Mouse (Mus musculus): ENCODE measurements at regions not wholly inside any gene's neighbourhood (a gene's known extent, or its start where the extent isn't known, plus 50 kb on each side); places are given as distances from the start of the nearest gene placed in this dataset.

DNA sequence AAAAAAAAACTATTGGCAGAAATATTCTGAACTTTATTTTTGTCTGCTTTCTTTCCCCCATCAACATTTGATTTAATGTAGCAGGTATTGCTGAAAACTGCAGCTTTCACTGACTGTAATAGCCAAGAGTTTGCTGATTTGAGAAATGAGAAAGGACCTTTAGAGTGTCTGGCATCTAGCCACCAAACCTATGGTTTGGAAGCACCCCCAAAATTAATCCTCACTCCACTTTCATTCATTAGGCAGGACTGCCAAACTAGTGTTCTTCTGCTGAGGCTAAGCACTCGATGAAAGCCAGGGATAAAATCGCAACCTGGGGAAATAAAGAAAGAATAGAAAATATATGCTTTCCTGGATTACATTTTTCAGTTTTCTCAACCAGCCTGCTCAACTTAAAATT lies 320.4 kb downstream of the Atp6ap1l start:
- no peak overlapping the region for H3K4me3 ChIP-seq
- whole genome bisulfite sequencing: 87% methylated on average over 2 of the region's 2 CpGs
- no peaks in the 10 kb centered on the region for H3K9me3 ChIP-seq (replicated peaks)
- no peaks in the 10 kb centered on the region for H3K27me3 ChIP-seq (ENCODE audit: low read depth, poor library complexity, severe bottlenecking)
- H3K27ac ChIP-seq (replicated peaks): no peak overlapping the region
- H3K36me3 ChIP-seq: no peaks in the 10 kb centered on the region
- DNase-seq (ENCODE audit: low spot score): no peak
- H3K4me1 ChIP-seq: no peaks in the 10 kb centered on the region

DNA sequence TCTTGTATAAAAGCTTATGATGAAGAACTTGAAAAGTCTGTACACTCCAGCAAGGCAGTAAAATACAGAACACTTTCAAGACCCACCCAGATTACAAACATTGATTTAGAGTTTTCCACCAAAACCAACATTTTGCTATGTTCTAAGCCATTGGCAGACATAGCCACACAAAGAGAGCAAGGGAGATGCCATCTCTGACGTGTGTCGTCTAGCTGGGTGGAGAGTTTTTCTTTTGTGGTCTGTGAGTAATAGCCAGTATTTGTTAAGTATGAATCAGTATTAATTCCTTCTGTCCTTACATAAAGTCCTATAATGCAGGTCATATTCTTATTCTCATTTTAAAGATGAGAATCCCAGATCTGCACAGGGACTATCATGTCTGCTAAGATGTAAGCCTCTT lies 329.8 kb downstream of the Atp6ap1l start:
- no peaks in the 10 kb centered on the region for H3K9me3 ChIP-seq (replicated peaks)
- H3K27me3 ChIP-seq (ENCODE audit: low read depth, poor library complexity, severe bottlenecking): no peaks in the 10 kb centered on the region
- WGBS: 93% methylated on average over 2 of the region's 2 CpGs

DNA sequence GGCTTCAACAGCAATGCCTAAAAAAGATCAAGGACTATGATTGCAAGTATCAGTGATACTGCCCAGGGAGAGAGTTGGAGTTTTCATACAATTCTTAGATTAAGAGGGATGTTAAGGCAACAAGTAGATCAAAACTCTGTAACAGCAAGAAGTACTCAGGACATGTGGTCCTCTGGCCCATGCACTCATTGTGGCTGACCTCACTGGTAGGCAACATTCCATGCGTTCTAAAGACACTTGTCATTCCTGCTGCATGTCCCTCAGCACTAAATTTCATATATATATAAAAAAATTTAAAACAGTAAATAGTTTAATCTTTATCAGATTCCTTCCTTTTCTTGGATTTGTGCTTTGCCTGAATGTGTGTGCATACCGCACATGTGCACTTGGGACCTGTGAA lies 332.6 kb downstream of the Atp6ap1l start:
- Histone ChIP-seq H3K36me3 (no peaks in the 10 kb centered on the region), H3K27ac (replicated peaks) (no peak overlapping the region)
- 87% methylated on average over 2 of the region's 2 CpGs for WGBS

More for the DNA sequence above, 329.8 kb downstream of the Atp6ap1l start:
- no peak overlapping the region for H3K4me3 ChIP-seq
- no peak overlapping the region for H3K27ac ChIP-seq (replicated peaks)
- no peaks in the 10 kb centered on the region for H3K4me1 ChIP-seq
- H3K36me3 ChIP-seq: no peaks in the 10 kb centered on the region
- no peak for DNase-seq (ENCODE audit: low spot score)

DNA sequence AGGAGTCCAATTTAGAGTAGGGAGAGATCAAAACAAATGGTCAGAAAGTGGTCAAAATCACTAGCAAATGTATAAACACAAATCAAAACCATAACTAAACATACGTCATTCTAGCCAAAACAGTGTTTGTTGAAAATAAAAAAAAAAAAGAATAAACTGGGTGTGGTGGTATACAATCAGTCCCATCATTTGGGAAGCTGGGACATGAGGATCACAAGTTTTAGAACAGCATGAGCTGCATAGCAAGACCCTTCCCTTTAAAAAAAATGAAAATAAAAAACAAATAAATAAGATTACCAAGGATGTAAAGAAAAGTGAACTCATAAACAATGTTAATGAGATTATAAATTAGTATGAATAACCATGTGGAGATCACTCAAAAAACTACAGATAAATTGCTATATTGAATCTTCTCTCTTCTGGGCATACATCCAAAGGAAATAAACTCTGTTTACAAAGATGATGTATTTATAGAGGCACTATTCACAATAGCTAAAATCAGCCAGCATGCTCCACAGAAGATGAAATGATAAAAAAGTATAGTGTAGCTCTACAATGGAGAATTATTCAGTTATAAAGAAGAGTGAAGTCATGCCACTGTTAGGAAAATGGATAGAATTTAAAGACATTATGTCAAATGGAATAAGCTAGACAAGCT lies 341.8 kb downstream of the Atp6ap1l start:
- Histone ChIP-seq H3K4me3 (no peak overlapping the region), H3K36me3 (no peaks in the 10 kb centered on the region), H3K27ac (replicated peaks) (no peak overlapping the region), H3K27me3 (ENCODE audit: low read depth, poor library complexity, severe bottlenecking) (no peaks in the 10 kb centered on the region), H3K9me3 (replicated peaks) (no peaks in the 10 kb centered on the region), H3K4me1 (no peaks in the 10 kb centered on the region)
- 94% methylated on average over 1 of the region's 1 CpGs for WGBS
- DNase-seq (ENCODE audit: low spot score): no peak

More for the DNA sequence above, 332.6 kb downstream of the Atp6ap1l start:
- DNase-seq (ENCODE audit: low spot score): no peak
- Histone ChIP-seq H3K4me1 (no peaks in the 10 kb centered on the region), H3K4me3 (no peak overlapping the region), H3K27me3 (ENCODE audit: low read depth, poor library complexity, severe bottlenecking) (no peaks in the 10 kb centered on the region), H3K9me3 (replicated peaks) (no peaks in the 10 kb centered on the region)

DNA sequence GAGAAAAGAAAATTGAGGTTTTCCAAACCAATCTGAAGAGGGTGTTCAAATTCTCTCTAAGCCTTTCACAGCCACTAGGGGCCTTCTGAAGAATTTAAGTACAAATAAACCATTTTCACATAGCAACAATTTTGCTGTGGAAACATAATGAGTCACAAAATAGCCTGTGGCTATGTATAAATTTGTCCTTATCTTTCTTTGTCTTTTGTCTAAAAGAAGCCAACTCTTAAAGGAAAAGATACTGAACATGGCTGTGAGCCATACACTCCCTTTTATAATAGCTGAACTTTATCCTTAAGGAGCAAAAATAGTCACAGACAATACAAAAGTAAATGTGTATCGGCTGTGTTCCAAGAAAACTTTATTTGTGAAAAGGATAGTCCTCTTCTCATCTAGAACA lies 345.1 kb downstream of the Atp6ap1l start:
- no peak overlapping the region for H3K27ac ChIP-seq (replicated peaks)
- no peaks in the 10 kb centered on the region for H3K9me3 ChIP-seq (replicated peaks)
- H3K4me3 ChIP-seq: no peak overlapping the region
- H3K36me3 ChIP-seq: no peaks in the 10 kb centered on the region
- no peaks in the 10 kb centered on the region for H3K27me3 ChIP-seq (ENCODE audit: low read depth, poor library complexity, severe bottlenecking)
- no peaks in the 10 kb centered on the region for H3K4me1 ChIP-seq
- DNase-seq (ENCODE audit: low spot score): no peak
- 84% methylated on average over 1 of the region's 1 CpGs for WGBS

DNA sequence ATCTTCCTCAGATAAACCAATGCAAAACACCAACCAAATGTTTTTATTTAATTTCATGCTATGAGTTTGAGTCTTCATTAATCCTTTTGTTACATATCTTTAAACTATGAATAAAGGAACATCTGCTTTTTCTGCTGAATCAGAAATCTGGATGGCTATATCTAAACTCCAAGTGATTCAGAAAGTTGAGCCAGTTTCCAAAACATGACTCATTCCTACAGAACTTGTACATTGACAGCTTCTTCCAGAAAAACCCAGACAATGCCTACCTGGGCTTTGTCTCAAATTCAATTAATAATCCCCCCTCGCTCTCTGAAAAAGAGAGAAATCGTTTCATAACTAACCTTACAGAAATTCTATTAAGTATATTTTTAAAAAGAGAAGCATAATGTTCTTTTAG lies 345.7 kb downstream of the Atp6ap1l start:
- no peaks in the 10 kb centered on the region for H3K36me3 ChIP-seq
- no peak overlapping the region for H3K4me3 ChIP-seq
- DNase-seq (ENCODE audit: low spot score): no peak
- H3K4me1 ChIP-seq: no peaks in the 10 kb centered on the region
- no peaks in the 10 kb centered on the region for H3K9me3 ChIP-seq (replicated peaks)
- no peaks in the 10 kb centered on the region for H3K27me3 ChIP-seq (ENCODE audit: low read depth, poor library complexity, severe bottlenecking)
- H3K27ac ChIP-seq (replicated peaks): no peak overlapping the region
- WGBS: 89% methylated on average over 2 of the region's 2 CpGs

DNA sequence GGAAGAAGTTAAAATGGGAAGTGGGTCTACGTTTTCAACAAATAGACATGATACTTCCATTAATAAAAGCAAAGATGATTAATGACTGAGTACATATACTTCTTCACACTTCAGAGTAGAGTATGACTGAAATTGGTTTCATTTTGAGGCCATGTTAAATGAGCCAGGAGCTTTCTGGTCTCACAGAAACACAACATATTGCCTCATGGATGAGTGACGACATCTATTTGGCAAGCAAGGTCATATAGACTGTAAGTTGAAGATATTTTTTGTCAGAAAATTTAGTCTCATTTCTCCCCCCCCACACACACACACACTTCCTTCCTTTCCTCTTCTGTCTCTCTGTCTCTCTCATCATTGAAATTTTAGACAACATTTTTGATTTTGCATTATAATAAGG lies 354.0 kb downstream of the Atp6ap1l start:
- Histone ChIP-seq H3K36me3 (no peaks in the 10 kb centered on the region), H3K4me1 (no peaks in the 10 kb centered on the region), H3K27me3 (ENCODE audit: low read depth, poor library complexity, severe bottlenecking) (no peaks in the 10 kb centered on the region), H3K4me3 (no peak overlapping the region), H3K9me3 (replicated peaks) (no peaks in the 10 kb centered on the region), H3K27ac (replicated peaks) (no peak overlapping the region)
- 88% methylated on average over 2 of the region's 2 CpGs for WGBS
- no peak for DNase-seq (ENCODE audit: low spot score)

DNA sequence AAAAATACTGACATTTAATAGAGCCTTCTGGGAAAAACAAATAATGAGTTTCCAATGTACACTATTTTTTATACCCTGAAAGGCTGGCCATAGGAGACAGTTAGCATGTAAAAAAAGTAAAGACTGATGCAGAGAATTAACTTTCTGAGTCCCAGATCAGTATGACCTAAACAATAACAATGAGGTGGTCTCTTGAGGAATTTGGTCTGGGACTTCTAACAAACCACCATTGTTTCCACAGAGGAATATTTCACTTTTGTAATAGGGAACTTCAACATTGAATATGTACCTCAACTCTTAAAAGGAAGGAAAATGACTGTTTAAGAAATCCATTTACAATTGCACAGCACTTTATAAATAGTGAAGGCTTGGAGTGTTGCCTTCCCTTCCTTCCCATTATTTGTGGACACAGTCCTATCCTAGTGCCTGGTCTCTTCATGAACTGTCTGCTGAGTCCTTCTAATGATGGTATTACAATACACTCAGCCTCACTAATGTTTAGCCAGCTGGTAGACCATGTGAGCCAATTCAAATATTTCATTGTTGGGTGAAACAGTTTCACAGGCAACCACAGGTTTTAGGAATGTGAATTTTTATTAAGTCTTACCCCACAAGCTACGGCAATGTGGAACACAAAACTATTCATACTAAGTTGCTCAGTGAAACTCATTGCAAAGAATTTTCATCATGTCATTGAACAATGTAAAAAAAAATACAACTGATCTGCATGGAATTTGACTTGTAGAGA lies 358.7 kb downstream of the Atp6ap1l start:
- Histone ChIP-seq H3K36me3 (no peaks in the 10 kb centered on the region), H3K4me3 (no peak overlapping the region), H3K9me3 (replicated peaks) (no peaks in the 10 kb centered on the region), H3K4me1 (no peaks in the 10 kb centered on the region), H3K27me3 (ENCODE audit: low read depth, poor library complexity, severe bottlenecking) (no peaks in the 10 kb centered on the region), H3K27ac (replicated peaks) (no peak overlapping the region)
- WGBS: 78% methylated on average over 1 of the region's 1 CpGs
- no peak for DNase-seq (ENCODE audit: low spot score)

DNA sequence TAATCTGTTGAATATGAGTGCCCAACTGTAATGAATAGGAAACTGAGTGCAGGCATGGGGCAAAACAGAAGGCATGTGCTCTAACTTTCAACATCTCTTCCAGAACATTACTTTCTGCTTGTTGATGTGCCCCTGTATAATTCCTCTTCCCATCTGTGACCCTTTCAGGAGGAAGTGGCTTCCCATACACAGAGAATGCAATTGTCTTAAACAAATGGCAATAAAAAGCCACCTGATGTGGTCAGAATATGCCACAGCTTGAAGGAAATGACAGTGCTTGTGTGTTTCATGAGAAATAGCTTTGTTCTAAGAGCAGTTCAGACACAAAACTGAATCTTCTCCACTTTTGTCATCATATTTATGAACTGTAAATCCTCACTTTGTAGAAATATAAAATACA lies 359.3 kb downstream of the Atp6ap1l start:
- no peaks in the 10 kb centered on the region for H3K9me3 ChIP-seq (replicated peaks)
- no peak for DNase-seq (ENCODE audit: low spot score)
- H3K4me1 ChIP-seq: no peaks in the 10 kb centered on the region
- no peak overlapping the region for H3K4me3 ChIP-seq
- no peaks in the 10 kb centered on the region for H3K27me3 ChIP-seq (ENCODE audit: low read depth, poor library complexity, severe bottlenecking)
- H3K27ac ChIP-seq (replicated peaks): no peak overlapping the region
- no peaks in the 10 kb centered on the region for H3K36me3 ChIP-seq

DNA sequence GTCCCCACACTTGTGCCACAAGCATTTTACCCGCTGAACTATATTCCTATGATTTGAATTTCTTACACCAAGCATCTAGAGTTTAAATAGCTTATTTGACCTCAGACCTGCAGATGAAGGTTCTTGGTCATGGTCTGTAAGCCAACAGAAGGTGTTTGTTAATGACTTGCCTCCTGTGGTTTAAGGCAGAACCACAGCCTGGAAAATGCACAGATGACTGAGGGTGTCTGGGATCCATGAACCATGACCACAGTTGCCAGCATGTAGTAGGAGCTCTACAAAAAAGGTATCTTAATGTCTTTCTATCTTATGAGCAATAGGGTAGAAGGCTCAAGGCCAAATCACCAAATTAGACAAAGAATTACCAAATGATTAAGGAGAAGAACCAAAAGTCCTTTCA lies 367.6 kb downstream of the Atp6ap1l start:
- H3K36me3 ChIP-seq: no peaks in the 10 kb centered on the region
- 96% methylated on average over 1 of the region's 1 CpGs for WGBS
- H3K27me3 ChIP-seq (ENCODE audit: low read depth, poor library complexity, severe bottlenecking): no peaks in the 10 kb centered on the region
- DNase-seq (ENCODE audit: low spot score): no peak
- H3K27ac ChIP-seq (replicated peaks): no peak overlapping the region
- H3K9me3 ChIP-seq (replicated peaks): no peaks in the 10 kb centered on the region
- H3K4me3 ChIP-seq: no peak overlapping the region
- no peaks in the 10 kb centered on the region for H3K4me1 ChIP-seq

DNA sequence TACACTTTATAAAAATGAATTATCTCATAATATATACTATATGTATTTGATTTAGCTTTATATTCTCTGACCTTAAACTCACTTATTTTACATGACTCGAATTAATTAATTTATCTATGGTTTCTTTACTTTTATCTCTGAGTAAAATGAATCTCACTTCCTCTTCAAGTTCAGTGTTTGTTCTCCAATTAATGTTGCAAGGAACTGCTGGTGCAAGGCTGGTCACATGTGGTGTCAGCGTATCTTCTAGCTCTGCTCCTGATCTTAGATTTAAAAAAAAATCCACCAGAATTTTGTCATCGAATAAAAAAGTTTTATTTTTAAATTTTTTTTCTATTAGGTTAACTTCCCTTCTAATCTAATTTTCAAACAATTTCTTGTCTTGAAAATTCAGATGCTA lies 378.2 kb downstream of the Atp6ap1l start:
- 94% methylated on average over 3 of the region's 3 CpGs for WGBS
- no peaks in the 10 kb centered on the region for H3K36me3 ChIP-seq
- no peaks in the 10 kb centered on the region for H3K27me3 ChIP-seq (ENCODE audit: low read depth, poor library complexity, severe bottlenecking)
- H3K4me1 ChIP-seq: no peaks in the 10 kb centered on the region
- DNase-seq (ENCODE audit: low spot score): no peak
- H3K9me3 ChIP-seq (replicated peaks): no peaks in the 10 kb centered on the region
- H3K4me3 ChIP-seq: no peak overlapping the region
- no peak overlapping the region for H3K27ac ChIP-seq (replicated peaks)

DNA sequence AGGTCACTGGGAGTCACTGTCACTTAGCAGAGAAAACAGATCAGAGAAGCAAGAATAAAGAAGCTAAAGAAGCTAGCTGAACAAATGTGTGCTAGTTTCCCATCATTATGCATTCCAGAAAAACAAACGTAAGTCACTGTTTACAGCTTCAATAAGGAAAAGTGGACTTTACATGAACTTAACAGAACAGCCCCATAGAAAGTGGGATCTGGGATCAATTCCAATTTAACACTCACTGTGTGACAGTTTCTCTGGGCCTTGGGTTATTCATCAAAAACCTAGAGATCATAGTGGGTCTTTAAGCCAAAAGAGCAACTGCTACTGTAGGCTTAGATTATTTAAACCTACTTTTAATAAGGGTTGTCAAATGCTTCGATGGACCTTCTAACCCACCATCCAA lies 379.4 kb downstream of the Atp6ap1l start:
- H3K36me3 ChIP-seq: no peaks in the 10 kb centered on the region
- no peaks in the 10 kb centered on the region for H3K27me3 ChIP-seq (ENCODE audit: low read depth, poor library complexity, severe bottlenecking)
- WGBS: 85% methylated on average over 2 of the region's 2 CpGs
- no peak for DNase-seq (ENCODE audit: low spot score)
- no peaks in the 10 kb centered on the region for H3K4me1 ChIP-seq
- no peaks in the 10 kb centered on the region for H3K9me3 ChIP-seq (replicated peaks)
- no peak overlapping the region for H3K27ac ChIP-seq (replicated peaks)
- no peak overlapping the region for H3K4me3 ChIP-seq

DNA sequence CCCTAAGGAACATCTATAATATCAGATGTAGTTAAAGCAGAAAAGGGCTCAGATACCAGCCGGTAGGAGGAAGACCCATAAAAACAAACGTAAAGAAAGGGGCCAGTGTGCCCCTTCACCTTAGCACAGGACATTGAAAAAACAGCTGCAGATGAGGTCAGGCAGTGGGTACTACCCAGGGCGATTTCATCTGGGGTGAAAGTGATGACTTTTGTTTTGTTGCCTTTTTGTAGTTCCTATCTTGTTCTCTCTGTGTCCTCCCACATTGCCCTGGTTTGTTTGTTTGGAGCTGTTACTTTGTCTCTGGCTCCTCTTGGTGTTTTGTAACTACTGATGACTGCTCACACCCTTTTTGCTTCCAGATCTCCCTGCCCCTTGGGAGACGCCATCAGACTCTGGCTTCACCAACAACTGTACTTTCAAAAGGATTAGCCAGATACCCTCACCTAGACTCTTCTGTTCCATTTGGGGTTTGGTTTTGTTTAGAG lies 383.4 kb downstream of the Atp6ap1l start:
- H3K9me3 ChIP-seq (replicated peaks): no peaks in the 10 kb centered on the region
- H3K27ac ChIP-seq (replicated peaks): no peak overlapping the region
- H3K4me3 ChIP-seq: no peak overlapping the region
- H3K4me1 ChIP-seq: no peaks in the 10 kb centered on the region
- WGBS: 74% methylated on average over 4 of the region's 4 CpGs
- no peaks in the 10 kb centered on the region for H3K27me3 ChIP-seq (ENCODE audit: low read depth, poor library complexity, severe bottlenecking)
- DNase-seq (ENCODE audit: low spot score): no peak
- no peaks in the 10 kb centered on the region for H3K36me3 ChIP-seq

Data from midbrain, embryonic 10.5 days (tissue).